Mouse (Mus musculus) kidney, adult 2 months (tissue): ENCODE data around the gene Ttc34.

Source experiments
- CTCF ChIP-seq: fragments of 200-500 bp; conservative IDR thresholded peaks from 2 replicates; pipeline ENCODE4 v1.5.1; 2011; ENCODE audit warnings: low read depth, mild to moderate bottlenecking, control low read depth, low read length, moderate library complexity, mixed read lengths; ENCODE audit not compliant: insufficient read depth, insufficient read length
- POLR2A ChIP-seq: fragments of 200-500 bp; IDR thresholded peaks from one replicate; pipeline ENCODE4 v1.6.1; 2011; ENCODE audit warnings: low read depth, low read length, control low read depth

GRCm38 (mm10) chr4:154870721-154871120, 33.5 kb downstream of the Ttc34 start:
- no peak for TF ChIP-seq POLR2A
- TF ChIP-seq CTCF: no peak
